Mouse (Mus musculus) E14TG2a.4 (cell line): ENCODE data around the gene Cabcoco1.

Source experiments
- CTCF ChIP-seq: conservative IDR thresholded peaks from 2 replicates; pipeline ENCODE4 v1.5.1; 2014; ENCODE audit warnings: low read length
- POU5F1 ChIP-seq: IDR thresholded peaks from 2 replicates; pipeline ENCODE4 v1.6.1; 2014; ENCODE audit warnings: low read length, borderline replicate concordance

GRCm38 (mm10) chr10:68552556-68552955 is 10.9 kb upstream of the Cabcoco1 start:
- TF ChIP-seq CTCF = no peak
- TF ChIP-seq POU5F1 = no peak
